Mouse (Mus musculus) spleen, postnatal 36 days (tissue): ENCODE measurements at regions not wholly inside any gene's neighbourhood (a gene's known extent, or its start where the extent isn't known, plus 50 kb on each side); places are given as distances from the start of the nearest gene placed in this dataset.

Source experiments
- DNase-seq, 2 experiments: peaks; one replicate each; pipeline ENCODE4 v3.0.0; 2022; ENCODE audit warnings: low spot score in 2 of 2, mixed read lengths in 1 of 2

DNA sequence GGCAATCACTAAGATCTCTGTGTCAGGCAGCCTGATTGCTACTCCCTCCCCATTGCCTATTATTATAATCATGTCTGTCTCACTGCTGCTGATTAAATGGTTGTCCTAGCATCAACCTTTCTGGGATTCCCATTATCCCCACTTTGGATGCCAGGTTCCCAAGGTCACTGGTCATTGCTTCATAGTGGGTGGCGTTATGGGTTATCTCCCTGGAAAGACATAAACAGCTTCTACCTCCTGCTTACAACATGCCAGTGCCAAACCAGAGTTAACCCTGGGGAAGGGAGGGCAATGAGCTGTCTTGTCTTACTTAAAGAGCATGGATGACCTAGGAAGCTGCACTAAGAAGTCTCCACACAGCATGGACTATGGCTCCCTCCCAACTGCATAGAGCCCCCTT is 136.9 kb downstream of the Uaca start:
- no peak for DNase-seq

DNA sequence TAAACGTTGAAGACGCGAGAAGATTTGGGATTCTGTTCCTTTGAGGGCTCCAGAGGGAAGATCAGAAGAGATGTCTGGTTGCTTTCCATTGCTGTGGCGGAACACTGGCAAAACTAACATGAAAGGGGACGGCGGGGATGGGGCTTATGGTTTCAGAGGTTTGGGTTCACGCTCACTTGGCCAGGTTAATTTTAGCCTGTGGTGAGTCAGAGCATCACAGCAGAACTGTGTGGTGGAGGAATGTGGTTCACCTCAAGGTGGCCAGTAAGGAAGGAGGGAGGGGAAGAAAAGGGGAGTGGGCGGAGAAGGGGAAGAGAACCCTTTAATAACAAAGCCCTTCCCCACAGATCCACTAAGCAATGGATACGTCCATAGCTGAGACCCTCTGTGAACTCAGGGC is 142.6 kb downstream of the Uaca start:
- peak in 1 of 2 experiments; percentile 3 for DNase-seq

DNA sequence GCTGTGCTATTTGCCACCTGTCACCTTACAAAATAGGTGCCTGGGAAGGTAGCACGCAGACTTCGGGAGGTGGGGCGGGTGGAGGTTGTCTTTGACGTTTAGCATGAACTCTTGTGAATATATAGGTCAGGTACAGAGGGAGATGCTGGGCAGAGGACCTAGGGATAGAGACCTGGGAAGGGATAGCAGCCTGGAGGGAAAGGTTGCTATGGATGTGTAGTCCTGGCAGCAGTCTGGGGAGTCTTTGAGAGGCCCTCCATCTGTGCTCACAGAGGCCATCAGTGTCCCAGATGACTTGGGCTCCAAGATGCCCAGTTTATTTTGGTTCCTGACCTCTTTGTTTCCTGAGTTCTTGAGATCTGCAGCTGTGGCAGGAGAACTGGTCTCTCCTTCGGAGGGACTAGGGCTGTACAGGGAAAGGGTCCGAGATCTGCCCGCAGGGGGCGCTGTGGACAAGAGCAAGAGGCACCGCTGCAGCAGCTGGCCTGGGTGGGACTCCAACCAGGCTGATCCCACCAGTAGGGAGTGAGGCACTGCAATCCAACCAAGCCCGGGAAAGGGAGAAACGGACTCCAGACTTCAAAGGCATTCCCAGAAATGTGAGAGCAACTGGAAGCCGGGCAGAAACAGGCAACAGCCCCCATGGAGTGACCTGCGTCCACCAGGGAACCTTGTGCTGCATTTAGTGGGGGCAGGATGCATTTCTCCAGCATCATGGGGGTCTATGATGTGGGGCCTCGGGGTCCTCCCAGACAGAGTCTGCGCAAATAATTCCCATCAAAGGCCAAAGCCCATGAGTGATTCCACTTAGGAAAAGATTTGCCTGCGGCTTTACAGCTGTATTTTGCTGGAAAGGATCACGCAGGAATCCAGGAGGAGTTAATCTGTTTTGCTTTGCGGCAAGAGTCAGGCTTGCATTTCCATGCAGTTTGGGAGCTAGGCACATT is 145.8 kb downstream of the Uaca start:
- DNase-seq: peak; percentile 55 to 60

DNA sequence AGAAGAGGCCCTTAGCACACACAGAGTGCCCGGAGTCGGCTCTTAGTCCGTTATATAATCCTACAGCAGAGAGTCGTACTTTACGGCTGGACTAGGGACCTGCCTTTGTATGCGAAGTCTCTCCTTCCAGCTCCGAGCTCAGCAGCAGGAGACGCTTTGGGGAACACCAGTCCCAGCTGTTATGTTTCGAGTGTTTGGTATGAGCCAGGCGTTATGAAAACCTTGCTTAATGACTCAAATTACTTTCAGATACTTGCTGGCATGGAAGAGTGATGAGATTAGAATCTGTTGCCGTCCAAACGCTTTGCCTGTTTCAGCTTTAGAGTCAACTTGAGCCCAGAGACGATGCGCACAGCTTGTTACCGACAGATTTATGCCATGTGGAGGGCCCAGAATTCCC is 153.0 kb downstream of the Uaca start:
- DNase-seq: no peak

DNA sequence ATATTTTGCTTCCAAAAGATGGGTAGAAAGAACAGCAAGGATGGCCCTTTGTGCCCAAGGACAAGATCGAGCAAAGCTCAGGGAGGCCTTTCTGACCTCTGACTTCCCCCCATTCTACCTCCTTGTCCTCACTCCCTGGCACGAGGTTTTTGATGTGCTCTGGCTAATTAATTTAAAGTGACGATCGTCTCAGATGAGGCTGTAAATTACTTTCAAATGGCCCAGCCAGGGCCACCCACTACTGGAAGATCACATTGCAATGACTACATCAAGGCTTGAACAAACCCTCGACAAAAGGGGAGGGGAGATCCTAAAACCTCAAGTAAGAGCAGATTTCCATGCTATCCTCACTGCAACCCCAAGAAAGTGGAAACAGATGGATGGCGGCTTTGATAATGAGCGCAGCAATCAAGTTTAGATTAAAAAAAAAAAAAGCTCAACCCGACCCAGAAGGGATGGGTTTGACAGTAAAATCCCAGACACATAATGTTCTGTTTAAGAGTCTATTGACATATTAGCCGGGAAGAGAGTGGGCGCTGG is 154.3 kb downstream of the Uaca start:
- no peak for DNase-seq

DNA sequence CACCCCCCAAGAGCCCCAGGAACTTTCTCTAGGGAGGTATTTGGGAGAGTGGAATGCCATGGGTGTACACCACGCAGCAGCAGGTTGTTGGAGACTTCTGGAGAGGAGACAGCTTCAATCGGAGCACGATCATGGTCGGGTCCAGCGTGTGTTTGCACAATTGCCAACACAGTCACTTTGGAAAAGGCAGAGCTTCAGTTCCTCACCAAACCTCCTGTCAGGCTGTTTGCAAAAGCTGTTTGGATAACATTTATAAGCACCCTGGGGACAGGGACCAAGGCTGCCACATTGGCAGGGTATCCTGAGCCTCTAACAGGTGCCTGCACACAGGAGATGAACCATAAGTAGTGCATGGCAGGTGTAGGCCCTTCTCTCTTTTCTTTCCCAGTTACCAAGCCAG is 155.8 kb downstream of the Uaca start:
- no peak for DNase-seq

DNA sequence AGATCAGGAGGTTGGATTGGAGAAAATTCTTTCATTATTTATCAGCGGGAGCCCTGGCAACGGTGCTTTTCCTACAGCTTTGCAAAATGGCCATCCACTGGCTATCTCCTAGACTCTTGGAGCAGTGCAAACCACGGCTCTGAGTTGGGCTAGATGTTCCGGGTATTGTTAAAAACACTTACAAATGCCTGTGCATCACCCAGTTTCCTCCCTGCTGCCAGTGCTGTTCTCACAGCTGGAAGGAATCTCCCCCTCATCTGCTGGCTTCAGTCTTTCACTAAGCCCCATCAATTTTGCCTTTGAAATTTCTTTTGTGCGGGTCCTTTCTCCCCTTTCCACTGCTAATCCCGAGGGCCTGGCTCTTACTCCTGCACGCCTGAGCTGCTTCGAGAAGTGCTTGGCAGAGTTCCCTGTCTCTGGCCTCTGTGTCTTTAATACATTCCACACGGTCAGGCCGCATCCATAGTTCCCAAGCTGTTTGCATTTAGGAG is 156.8 kb downstream of the Uaca start:
- no peak for DNase-seq

DNA sequence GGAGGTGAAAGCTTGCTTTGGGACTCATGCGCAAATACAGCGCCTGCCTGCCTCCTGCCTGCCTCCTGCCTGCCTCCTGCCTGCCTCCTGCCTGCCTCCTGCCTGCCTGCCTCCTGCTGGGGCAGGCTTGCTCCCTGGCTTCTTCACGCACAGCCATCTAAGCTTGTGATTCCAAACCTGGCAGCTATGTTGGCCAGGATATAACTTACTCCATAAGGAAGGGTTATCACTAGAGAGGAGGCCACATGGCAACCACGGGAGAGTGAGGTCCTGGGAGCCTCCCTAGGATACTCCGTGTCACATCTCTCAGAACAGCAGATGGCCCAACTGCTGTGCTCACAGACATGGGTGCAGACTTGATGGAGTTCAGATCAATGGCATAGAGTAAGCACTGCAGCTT is 163.1 kb downstream of the Uaca start:
- no peak for DNase-seq

DNA sequence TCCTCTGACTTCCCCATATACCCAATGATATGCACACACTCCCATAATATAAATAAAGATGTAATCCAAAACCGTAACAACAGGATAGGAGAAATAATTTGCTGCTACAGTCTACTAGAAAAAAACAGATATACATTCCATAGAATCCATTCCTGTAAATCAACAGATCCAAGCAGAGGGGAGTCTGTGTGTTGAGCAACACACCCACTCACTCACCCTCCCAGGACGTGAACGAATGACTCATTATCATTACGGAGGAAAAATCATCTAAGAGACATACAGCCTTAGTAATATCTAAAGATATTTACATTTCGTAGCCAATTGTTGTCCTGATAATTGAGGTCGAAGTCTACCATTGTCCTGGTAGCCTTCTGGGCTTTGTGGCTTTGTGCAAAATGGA is 165.2 kb downstream of the Uaca start:
- DNase-seq: no peak

DNA sequence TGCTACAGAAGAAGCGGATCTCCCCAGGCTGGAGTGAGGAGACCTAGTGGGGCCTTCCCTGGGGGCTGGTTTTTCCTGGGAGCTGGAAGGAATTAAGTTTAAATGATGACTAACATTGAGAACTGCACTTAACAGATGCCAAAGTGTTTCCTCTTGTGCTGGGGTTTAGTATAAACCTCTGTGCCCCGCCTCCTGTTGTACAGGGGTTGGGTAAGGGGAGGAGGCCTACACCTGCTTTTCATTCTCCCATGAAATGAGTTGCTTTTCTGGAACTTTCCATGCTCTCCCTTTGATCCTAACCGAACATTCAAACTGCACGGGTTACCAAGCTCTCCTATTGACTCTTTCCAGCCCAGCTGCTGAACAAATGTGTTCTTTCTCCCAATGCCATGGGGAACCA is 167.7 kb downstream of the Uaca start:
- no peak for DNase-seq

DNA sequence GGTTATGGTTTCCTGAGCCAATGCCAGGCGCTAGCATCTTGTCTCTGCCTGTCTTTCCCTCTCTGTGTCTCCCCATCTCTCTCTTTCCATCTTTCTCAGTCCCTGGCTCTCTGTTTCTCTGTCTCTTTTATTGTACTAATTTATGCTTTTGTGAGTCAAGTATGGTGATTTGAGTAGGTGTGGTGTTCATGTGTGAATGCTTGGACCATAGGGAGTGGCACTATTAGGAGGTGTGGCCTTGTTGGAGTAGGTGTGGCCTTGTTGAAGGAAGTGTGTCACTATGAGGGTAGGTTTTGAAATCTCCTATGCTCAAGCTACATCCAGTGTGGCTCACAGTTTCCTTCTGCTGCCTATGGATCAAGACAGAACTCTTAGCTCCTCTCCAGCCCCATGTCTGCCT is 171.3 kb downstream of the Uaca start:
- DNase-seq: no peak

DNA sequence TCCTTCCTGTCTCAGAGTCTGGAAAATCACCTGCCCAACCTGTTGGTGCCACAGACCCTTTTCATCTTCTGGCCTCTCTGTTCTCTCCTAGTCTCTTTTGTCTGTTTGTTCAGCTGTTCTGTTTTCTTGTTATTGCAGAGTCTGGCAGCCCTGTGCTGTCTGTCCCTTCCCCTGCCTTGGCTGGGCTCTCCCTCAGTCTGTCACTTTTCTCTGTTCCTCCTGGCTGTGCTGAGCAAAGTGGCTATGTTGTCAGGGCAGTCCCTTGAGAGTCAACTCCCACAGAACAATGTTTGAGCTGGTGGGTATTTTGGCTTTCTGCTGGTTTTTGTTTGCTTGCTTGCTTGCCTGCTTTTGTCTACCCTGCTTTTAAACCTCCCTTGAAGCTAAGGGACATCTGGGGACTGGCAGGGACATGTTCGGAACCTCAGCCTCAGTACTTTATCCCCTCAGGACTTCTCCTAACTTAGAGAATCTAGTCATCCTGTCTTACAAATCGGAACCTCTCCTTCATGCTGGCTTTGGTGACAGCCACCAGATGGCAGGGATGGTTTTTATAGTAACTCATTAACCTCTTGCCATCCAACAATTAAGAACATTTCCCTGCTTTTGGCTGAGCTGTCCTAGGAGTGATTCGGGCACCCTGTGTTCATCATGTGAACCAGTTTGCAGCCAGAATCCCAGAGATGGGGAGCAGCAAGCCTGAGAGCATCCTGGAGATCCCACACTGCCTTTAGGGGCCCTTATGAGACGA is 174.1 kb downstream of the Uaca start:
- no peak for DNase-seq

DNA sequence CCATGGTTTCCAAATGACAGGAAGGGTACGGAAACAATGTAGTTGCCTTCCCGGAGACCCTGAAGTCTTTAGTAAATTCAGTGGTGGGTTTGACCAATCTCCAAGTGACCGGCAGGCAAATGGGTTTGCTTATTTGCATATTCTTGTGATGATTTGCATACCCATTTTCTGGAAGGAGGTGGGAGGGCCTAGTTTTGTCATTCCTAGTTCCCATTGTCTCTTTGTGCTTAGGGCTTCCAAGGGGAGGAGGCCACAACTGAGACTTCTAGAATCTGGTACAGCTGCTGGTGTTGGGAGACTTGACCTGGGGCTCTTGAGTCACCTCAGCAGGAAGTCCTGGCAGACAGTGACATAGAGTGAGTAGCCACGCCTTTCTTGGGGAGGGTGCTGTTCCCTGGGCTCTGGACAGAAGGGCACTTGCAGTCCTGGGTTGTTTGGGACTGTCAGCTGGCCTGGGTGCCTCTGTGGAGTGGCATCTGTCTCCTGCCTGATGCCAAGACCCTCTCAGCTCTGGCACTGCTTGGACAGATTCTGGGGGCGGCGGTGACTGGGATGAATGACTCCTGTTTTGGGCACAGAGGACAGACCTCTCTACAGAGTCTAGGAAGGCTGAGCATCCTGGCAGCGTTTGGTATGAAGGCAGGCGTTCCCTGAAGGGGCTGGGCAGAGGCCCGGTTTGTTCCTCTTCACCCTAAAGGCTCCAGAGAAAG is 178.0 kb downstream of the Uaca start:
- DNase-seq: no peak

DNA sequence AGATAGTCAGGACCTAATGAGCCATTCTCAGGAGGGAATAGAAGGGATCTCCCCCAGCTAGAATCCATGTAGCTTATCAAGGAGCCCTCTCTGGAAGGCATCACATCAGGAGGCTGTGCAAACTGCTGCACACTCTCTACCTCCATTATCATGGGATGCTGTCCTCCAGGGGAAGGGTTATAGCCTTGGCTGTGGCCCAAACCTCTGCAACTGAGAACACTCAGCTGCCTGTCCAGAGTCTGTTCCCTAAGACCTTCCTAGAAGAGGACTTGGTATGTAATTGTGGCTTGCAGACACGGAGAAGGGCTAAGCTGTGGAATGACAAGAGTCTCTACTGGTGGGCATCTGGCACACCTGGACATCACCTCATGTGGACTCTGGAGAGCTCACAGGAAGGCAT is 180.2 kb downstream of the Uaca start:
- no peak for DNase-seq

DNA sequence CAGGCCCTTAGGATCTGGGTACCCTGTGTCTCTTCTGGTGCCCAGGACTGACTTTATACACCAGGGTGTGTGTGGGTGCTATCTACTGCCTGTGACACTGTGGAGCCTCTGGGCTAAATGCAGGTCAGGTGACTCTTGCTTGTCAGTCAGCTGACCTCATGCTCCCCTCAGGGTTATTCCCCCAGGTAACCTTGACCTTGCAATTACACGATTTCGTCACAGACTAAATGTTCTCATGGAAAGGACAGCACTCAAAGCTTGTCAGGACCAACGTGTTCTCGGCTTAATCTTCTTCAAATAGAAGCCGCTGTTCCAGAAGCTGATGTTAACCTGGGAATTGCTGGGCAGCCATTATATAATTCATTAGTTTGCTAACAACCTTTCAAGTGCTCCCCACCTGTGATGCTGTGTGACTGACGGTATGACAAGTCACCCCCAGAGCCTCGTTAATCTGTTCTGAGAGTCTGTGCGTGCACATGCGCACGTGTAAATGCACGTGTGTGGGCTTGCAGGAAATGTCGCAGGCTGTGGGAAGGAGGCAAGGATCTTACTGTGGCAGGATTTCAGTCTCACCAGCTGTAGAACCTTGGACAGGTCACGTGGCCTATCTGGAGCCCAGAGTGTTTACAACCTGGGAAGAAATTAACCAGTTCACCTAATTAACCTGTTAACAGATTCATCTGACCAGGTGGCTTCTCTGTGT is 188.2 kb downstream of the Uaca start:
- DNase-seq: no peak

DNA sequence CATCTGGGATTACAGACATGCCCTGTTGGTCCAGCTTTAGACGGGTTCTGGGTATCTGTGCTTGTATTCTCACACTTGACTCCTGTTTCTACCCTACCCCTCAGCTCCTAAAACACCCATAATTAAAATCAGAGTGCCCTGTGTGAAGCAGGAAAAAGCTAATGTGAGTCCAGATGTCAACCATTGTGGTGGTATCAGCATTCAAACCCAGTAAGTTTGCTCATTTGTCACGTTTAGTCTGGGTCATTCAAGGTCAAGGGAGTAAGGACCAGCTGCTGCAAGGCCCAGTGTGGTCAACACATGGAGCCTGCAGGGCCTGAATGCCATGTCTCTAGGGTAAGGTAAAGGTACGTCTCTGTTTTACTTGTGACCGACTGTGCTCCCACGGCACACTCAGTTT is 188.9 kb downstream of the Uaca start:
- no peak for DNase-seq

DNA sequence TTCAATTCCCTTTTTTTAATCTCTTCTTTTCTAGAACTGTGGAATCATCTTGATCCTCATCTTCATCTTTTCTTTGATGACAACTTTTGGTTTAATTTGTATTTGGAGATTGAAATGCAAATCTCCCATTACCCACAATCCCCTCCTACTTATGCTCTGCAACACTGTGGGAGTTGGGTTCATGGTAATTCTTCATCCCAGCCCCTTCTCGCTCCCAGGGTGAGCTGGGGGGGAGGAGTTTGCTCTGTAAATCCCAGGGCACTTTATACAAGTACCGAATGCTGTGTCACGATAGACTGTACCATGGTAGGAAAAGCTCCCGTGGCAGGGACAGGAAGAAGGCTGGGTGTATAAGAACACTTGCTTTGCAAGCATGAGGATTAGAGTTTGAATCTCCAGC is 193.8 kb downstream of the Uaca start:
- no peak for DNase-seq

DNA sequence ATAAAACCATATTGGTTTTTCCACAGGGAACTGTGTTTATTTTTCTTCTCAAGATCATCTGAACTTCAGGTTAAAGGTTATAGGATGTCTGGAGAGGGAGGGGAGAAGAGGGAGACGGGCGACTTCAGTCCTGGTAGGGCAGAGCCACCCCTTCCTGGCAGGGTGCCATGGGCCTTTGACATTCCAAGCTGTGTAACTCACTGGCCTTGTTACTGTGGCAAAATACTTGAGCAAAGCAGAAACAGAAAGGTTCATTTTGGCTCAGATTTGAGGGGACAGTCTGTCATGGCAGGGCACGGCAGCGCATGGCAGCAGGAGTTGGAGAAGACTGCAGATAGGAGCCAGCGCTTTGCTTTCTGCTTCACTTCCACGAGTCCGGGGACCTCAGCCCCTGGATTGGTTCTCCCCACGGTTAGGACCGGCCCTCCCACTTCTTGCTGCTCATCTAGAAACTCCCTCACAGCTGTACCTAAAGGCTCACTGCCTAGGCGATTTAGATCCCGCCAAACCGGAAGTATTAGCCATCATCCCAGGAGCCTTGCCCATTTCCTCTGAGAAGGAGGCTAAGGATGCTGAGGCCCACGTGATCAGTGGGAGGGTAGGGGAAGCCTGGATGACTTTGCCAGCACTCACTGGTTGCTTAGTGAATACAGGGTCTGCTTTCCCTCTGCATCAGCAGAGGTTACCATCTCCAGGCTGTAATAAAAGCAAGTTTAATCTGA is 195.5 kb downstream of the Uaca start:
- no peak for DNase-seq

DNA sequence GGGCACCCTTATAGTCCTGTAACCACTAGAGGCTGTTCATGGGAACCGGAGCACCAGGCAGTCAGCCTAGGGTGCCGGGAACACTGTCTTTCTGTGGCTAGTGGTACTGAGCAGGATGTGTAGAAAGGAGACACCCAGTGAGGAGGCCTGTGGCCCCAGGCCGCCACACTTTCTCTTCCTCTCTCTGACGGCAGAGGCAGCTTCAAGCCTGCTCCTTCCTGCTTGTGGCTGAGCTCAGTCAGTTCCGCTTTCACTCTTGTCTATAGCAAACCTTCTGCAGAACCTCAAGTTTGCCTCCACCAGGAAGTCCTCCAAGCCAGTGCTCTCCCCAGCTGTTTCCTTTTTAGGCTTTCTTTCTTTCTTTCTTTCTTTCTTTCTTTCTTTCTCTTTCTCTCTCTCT is 197.2 kb downstream of the Uaca start:
- peak; percentile 92 for DNase-seq

DNA sequence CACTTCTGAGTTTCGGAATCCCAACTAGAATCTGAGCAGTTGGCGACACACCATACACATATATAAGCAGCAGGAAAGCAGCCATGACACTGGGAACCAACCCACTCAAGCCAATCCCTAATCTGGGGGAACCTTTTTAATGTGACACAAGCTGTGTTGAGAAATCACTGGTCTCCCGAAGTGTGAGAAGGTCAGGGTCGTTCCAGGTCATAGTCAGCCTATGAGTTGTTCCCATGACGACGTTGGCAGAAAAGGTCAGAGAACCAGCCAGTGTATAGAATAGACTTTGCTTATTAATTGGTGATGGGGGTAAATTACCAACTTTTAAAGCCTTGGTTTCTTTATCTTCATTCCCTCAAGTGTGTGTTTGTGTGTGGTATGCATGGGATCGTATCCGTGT is 199.3 kb downstream of the Uaca start:
- no peak for DNase-seq

DNA sequence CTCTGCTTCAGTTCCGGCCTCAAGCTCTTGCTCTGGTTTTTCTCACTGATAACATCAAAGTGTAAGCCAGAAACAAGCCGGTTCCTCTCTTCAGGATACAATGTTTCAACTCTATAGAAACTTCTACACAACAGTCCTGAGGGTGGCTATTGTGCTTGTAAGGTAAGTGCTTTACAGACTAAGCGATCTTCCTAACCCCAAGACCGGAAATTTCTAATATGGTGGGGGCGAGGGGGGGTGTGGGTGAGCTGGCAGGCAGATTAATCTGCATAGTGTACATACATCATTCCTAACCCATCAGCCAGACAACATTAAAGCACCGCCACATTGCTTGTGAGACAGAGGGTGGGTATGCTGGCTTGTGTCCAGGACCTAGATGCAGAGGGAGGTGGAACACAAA is 200.8 kb downstream of the Uaca start:
- DNase-seq: no peak
